Mouse (Mus musculus): ENCODE measurements around the gene Eif2d. TPM values are rescaled to one million over a fixed set of nuclear protein-coding genes. Genes with fewer than 3 reads are reported as not detected.
"Not testable (repeated sequence)": the region's sequence is repeated elsewhere in the genome, so short reads cannot be mapped to it uniquely, and the experiment has no call there.

Gene Eif2d
- polyA plus RNA-seq, 1 experiment from 2014 or later, result 60.5 TPM

DNA sequence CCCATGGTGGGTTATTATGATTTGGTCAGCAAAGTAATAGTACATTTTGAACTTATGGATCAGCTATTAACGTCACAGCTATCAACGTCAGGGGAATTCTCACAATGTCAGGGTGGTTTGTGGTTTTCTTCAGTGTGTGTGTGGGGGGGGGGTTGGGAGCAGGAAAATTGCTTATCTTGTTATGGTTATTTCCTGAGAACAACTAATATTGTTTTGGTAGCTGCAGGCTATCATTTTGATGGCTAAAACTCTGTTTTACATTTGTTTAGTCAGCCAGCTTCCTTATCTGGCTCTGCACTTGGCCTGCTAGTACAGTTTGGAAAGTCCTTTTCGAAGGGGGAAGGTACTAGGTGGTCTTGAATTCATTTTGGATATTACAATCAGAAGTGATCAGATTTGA is 7.8 kb upstream of the Eif2d start:
- 87% methylated on average over 3 of the region's 3 CpGs for WGBS
- H3K4me1 ChIP-seq; H3K27ac ChIP-seq; H3K9ac ChIP-seq; H3K4me3 ChIP-seq; H3K27me3 ChIP-seq; H3K36me3 ChIP-seq; H3K4me2 ChIP-seq; H3K9me3 ChIP-seq; ATAC-seq (ENCODE audit: insufficient number of reproducible peaks, low FRiP score, low TSS enrichment, low read depth): not testable (repeated sequence)

DNA sequence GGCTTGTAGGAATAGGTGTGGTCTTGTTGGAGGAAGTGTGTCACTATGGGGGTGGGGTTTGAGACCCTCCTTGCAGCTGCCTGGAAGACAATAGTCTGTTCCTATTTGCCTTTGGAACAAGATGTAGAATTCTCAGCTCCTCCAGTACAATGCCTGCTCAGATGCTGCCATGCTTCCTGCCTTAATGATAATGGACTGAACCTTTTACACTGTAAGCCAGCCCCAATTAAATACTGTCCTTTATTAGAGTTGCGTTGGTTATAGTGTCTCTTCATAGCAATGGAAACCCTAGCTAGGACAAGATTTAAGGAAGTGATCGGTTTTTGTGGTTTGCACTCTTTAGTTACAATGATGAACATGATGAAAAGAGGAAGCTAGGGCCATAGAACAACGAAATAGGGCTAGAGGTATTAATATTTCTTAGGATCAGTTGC is 6.8 kb upstream of the Eif2d start:
- Histone ChIP-seq H3K27me3 (no peaks in the 10 kb centered on the region), H3K9ac (no peak overlapping the region), H3K4me2 (no peak overlapping the region), H3K9me3 (no peaks in the 10 kb centered on the region), H3K4me3 (no peak overlapping the region), H3K4me1 (no peaks in the 10 kb centered on the region), H3K36me3 (no peaks in the 10 kb centered on the region), H3K27ac (no peak overlapping the region)
- WGBS, result 81% methylated on average over 3 of the region's 3 CpGs
- ATAC-seq (ENCODE audit: insufficient number of reproducible peaks, low FRiP score, low TSS enrichment, low read depth), result no peak

DNA sequence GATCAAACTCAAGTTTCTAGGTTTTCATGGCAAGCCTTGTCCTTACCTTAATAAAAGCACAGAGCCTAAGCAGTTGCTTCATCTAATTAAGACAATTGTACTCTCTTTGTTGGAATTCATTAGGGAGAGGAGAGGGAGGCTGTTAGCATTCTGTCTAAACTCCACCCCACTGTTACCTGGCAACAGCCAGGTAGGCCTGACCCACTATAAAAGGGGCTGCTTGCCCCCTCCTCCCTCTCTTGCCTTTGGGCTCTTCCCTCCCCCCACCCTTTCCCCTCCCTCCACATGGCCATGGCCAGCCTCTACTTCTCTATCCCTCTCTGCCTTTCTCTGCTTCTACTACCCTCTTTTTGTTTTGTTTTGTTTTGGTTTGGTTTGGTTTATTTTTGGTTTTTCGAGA is 3.5 kb upstream of the Eif2d start:
- no peak for ATAC-seq (ENCODE audit: insufficient number of reproducible peaks, low FRiP score, low TSS enrichment, low read depth)
- Histone ChIP-seq H3K9me3 (no peaks in the 10 kb centered on the region), H3K36me3 (no peaks in the 10 kb centered on the region), H3K4me1 (peaks cover 8% of the 10 kb centered on the region), H3K27ac (no peak overlapping the region), H3K27me3 (no peaks in the 10 kb centered on the region), H3K4me2 (no peak overlapping the region), H3K4me3 (no peak overlapping the region), H3K9ac (no peak overlapping the region)
- WGBS, result 77% methylated on average over 1 of the region's 1 CpGs

DNA sequence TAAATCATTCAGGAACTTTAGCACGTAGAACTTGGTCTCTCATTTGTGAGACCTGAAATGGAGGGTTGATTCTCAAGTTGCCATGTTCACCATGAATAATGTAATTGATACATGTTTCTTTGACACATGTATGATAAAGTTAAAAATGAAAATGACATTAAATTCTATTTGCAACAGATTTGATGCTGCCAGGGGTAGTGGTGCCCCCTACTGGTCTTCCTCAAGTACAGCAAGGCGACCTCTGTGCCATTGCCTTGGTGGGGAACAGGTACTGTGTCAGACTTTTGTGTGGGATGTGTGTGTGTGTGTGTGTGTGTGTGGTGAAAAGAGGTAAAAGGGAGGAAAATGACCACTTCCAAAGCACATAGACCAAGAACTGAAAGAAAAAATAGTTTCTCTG is 2.5 kb downstream of the Eif2d start:
- Histone ChIP-seq H3K27me3 (no peaks in the 10 kb centered on the region), H3K4me2 (no peak overlapping the region), H3K4me1 (peaks cover 8% of the 10 kb centered on the region), H3K9me3 (no peaks in the 10 kb centered on the region), H3K36me3 (peaks cover 20% of the 10 kb centered on the region), H3K4me3 (no peak overlapping the region), H3K27ac (no peak overlapping the region), H3K9ac (no peak overlapping the region)
- WGBS, result 61% methylated on average over 2 of the region's 2 CpGs
- ATAC-seq (ENCODE audit: insufficient number of reproducible peaks, low FRiP score, low TSS enrichment, low read depth), result no peak

DNA sequence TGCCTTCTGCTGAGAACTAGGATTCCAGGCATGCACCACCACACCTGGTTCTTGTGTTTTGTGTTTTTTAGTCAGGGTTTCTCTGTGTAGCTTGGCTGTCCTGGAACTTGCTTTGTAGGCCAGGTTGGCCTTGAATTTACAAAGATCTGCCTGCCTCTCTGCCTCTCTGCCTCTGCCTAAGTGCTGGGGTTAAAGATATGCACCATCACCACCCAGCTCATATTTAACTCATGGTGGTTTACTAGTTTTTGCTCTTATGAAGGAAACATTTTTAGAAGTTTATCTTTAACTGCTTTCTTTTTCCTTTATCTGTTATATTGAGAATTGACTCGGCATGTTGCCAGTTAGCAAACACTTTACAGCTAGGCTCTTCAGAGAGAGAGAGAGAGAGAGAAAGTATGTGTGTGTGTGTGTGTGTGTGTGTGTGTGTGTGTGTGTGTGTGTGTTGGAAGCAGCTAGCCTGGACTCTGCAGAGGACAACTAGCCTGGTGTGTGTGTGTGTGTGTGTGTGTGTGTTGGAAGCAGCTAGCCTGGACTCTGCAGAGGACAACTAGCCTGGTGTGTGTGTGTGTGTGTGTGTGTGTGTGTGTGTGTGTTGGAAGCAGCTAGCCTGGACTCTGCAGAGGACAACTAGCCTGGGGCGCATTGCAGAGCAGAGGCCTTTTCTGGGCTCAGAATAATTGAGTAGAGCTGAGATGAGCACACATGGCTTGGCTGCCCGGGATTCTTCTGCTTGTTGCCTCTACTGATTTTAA is 6.8 kb downstream of the Eif2d start:
- not testable (repeated sequence) for H3K27me3 ChIP-seq; ATAC-seq (ENCODE audit: insufficient number of reproducible peaks, low FRiP score, low TSS enrichment, low read depth); H3K4me1 ChIP-seq; H3K4me2 ChIP-seq; H3K9me3 ChIP-seq; H3K27ac ChIP-seq; H3K4me3 ChIP-seq; H3K9ac ChIP-seq
- peaks cover 60% of the 10 kb centered on the region for H3K36me3 ChIP-seq
- 84% methylated on average over 3 of the region's 3 CpGs for WGBS

DNA sequence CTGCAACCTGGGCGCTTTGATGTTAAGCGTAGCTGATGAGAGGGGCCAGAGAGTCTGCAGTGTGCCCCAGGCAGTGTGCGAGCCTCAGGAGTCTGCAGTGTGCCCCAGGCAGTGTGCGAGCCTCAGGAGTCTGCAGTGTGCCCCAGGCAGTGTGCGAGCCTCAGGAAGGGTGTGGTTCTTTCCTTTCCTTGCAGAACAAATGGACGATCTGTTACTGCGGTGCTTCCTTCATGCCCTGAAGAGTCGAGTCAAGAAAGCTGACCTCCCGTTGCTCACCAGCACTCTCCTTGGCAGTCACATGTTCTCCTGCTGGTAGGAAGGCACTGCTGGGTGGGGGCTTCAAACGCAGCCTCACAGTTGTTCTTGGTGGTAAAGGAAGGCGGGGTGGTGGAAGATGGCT is 8.1 kb downstream of the Eif2d start:
- Histone ChIP-seq H3K9me3 (no peaks in the 10 kb centered on the region), H3K9ac (no peak overlapping the region), H3K4me3 (no peak overlapping the region), H3K36me3 (peaks cover 72% of the 10 kb centered on the region), H3K27ac (no peak overlapping the region), H3K4me2 (no peak overlapping the region), H3K27me3 (no peaks in the 10 kb centered on the region), H3K4me1 (no peaks in the 10 kb centered on the region)
- WGBS, result 78% methylated on average over 11 of the region's 11 CpGs
- no peak for ATAC-seq (ENCODE audit: insufficient number of reproducible peaks, low FRiP score, low TSS enrichment, low read depth)

GRCm38 (mm10) chr1:131164427-131164826 is 11.4 kb downstream of the Eif2d start:
- no peaks in the 10 kb centered on the region for H3K4me1 ChIP-seq
- WGBS, result 92% methylated on average over 6 of the region's 6 CpGs
- no peak overlapping the region for H3K9ac ChIP-seq
- no peaks in the 10 kb centered on the region for H3K27me3 ChIP-seq
- no peak overlapping the region for H3K4me3 ChIP-seq
- H3K36me3 ChIP-seq, result peaks cover 89% of the 10 kb centered on the region
- ATAC-seq (ENCODE audit: insufficient number of reproducible peaks, low FRiP score, low TSS enrichment, low read depth), result no peak
- H3K4me2 ChIP-seq, result no peak overlapping the region
- no peak overlapping the region for H3K27ac ChIP-seq
- no peaks in the 10 kb centered on the region for H3K9me3 ChIP-seq

DNA sequence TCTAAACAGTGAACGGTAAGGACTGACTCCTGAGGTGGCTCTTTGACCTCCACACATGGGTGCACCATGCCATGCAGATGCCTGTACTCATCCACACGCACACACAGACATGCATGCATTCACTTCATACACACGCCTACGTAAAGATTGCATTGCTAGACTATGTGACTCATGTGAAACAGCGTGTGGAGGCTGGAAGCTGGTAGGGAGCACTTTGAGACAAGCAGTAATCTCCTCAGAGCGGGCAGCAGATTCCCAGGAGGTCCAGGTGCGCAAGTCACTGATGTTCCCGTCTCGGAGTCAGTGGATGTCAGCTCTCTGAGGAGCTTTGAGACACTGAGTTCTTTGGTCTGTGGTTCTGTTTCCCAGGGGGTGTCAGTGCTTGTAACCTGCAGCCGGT is 14.6 kb downstream of the Eif2d start:
- peaks cover 95% of the 10 kb centered on the region for H3K36me3 ChIP-seq
- 92% methylated on average over 10 of the region's 10 CpGs for WGBS
- no peak for ATAC-seq (ENCODE audit: insufficient number of reproducible peaks, low FRiP score, low TSS enrichment, low read depth)

DNA sequence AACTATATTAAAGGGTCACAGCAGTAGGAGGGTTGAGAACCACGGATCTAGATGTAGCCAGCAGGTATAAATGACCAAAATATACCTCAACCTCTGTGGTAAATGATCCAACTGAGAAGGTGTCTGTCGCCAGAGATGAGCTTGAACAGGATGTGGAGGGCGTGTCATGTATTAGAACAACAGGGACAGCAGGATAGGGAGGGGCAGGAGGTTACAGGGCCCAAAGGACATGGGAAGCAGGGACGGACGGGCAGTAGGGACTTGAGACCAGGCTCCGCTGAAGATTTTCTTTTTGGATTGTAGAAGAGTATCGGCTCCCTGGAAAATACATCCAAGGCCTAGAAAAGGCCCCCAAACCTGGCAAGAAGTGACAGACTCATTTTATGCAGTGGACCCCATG is 20.0 kb downstream of the Eif2d start:
- Histone ChIP-seq H3K9ac (no peak overlapping the region), H3K4me3 (no peak overlapping the region), H3K27ac (no peak overlapping the region), H3K4me1 (no peaks in the 10 kb centered on the region), H3K36me3 (peaks cover 98% of the 10 kb centered on the region), H3K9me3 (no peaks in the 10 kb centered on the region), H3K27me3 (no peaks in the 10 kb centered on the region), H3K4me2 (no peak overlapping the region)
- no peak for ATAC-seq (ENCODE audit: insufficient number of reproducible peaks, low FRiP score, low TSS enrichment, low read depth)
- 79% methylated on average over 7 of the region's 7 CpGs for WGBS

More for the DNA sequence above, 14.6 kb downstream of the Eif2d start:
- Histone ChIP-seq H3K9me3 (no peaks in the 10 kb centered on the region), H3K27ac (no peak overlapping the region), H3K4me3 (no peak overlapping the region), H3K27me3 (no peaks in the 10 kb centered on the region), H3K4me1 (no peaks in the 10 kb centered on the region), H3K4me2 (no peak overlapping the region), H3K9ac (no peak overlapping the region)

DNA sequence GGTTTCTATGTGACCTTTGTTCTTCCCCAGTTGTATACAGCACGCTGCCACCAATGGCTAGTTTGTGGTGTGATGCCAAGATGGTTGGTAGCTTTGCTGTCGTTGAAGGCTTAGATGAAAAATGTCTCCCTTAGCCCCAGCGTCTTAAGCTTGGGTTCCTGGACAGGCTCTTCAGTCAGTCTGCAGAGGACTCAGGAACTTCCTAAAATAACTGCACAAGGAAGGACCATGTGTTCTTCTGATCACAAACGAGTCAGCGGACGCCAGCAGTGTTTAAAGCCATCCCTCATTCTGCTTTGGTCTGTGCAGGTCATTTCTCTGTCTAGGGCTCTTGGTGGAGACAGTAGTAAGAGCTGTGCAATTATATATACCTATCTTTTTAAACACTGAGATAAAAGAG is 20.8 kb downstream of the Eif2d start:
- ATAC-seq (ENCODE audit: insufficient number of reproducible peaks, low FRiP score, low TSS enrichment, low read depth), result no peak

GRCm38 (mm10) chr1:131174299-131174861 is 21.4 kb downstream of the Eif2d start:
- peaks cover 95% of the 10 kb centered on the region for H3K36me3 ChIP-seq
- H3K27ac ChIP-seq, result no peak overlapping the region
- no peak overlapping the region for H3K4me2 ChIP-seq
- H3K9me3 ChIP-seq, result no peaks in the 10 kb centered on the region
- H3K4me3 ChIP-seq, result no peak overlapping the region
- WGBS, result 85% methylated on average over 12 of the region's 12 CpGs
- H3K4me1 ChIP-seq, result no peaks in the 10 kb centered on the region
- H3K27me3 ChIP-seq, result no peaks in the 10 kb centered on the region
- no peak for ATAC-seq (ENCODE audit: insufficient number of reproducible peaks, low FRiP score, low TSS enrichment, low read depth)
- no peak overlapping the region for H3K9ac ChIP-seq

More for the DNA sequence above, 20.8 kb downstream of the Eif2d start:
- Histone ChIP-seq H3K4me1 (no peaks in the 10 kb centered on the region), H3K4me2 (no peak overlapping the region), H3K27me3 (no peaks in the 10 kb centered on the region), H3K27ac (no peak overlapping the region), H3K9ac (no peak overlapping the region), H3K9me3 (no peaks in the 10 kb centered on the region), H3K36me3 (peaks cover 98% of the 10 kb centered on the region), H3K4me3 (no peak overlapping the region)
- 77% methylated on average over 6 of the region's 6 CpGs for WGBS

GRCm38 (mm10) chr1:131175189-131175588 is 22.2 kb downstream of the Eif2d start:
- Histone ChIP-seq H3K27me3 (no peaks in the 10 kb centered on the region), H3K36me3 (peaks cover 91% of the 10 kb centered on the region), H3K4me2 (no peak overlapping the region), H3K9me3 (no peaks in the 10 kb centered on the region), H3K4me3 (no peak overlapping the region), H3K9ac (no peak overlapping the region), H3K4me1 (no peaks in the 10 kb centered on the region), H3K27ac (no peak overlapping the region)
- 92% methylated on average over 1 of the region's 1 CpGs for WGBS
- ATAC-seq (ENCODE audit: insufficient number of reproducible peaks, low FRiP score, low TSS enrichment, low read depth), result no peak

Data from limb, embryonic 15.5 days (tissue).